Mouse (Mus musculus): ENCODE results near the gene Cdhr2.

DNA sequence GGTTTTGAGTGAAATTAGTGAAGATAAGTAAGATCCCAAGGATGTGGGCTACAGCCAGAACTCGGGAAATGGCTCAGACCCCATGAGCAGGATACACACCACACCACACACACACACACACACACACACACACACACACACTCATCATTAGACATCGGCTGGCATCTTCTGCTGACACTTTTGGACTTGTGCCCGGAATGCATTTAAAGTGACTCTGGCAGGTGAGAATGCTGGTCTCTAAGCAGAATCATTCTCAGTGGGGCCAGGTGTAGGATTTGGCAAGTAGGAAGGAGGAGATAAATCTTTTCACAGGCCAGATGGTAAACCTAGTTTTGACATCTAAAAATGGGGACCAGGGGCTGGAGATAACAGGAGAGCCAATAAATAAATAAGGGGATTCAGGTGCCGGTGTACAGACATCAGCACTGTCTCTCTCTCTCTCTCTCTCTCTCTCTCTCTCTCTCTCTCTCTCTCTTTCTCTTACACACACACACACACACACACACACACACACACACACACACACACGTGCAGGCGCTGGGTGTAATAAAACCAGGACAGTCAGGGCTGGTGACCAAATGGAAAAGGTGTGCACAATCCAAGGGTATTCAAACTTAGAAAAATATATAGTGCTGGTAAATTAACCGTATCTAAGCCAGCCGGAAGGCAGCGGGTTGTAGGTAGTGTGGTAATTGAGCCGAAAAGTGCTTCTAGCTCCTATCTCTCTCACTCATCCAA is 56.0 kb downstream of the Cdhr2 start:
- TF ChIP-seq CTCF (IDR thresholded peaks at IDR 0.05 in 2 of 3, conservative IDR thresholded peaks at IDR 0.05 in 1 of 3; ENCODE audit: control insufficient read depth in 1 of 3, insufficient read depth in 1 of 3, low read depth in 2 of 3, low read length in 3 of 3, poor library complexity in 1 of 3, severe bottlenecking in 1 of 3): no peak
- no peak for TF ChIP-seq TCF12 (IDR thresholded peaks at IDR 0.05; ENCODE audit: low read depth, low read length)
- no peak for TF ChIP-seq EP300 (IDR thresholded peaks at IDR 0.05; ENCODE audit: low read depth in 1 of 2, low read length in 2 of 2)
- no peak for TF ChIP-seq MAX (IDR thresholded peaks at IDR 0.05; ENCODE audit: low read length)
- TF ChIP-seq TAL1 (IDR thresholded peaks at IDR 0.05; ENCODE audit: low read length): no peak
- no peak for TF ChIP-seq POLR2AphosphoS2 (IDR thresholded peaks at IDR 0.05; ENCODE audit: low read length)

Data from MEL (cell line).